Mouse (Mus musculus): ENCODE data around the gene Lrp5. TPM values are rescaled to one million over a fixed set of nuclear protein-coding genes. Genes with fewer than 3 reads are reported as not detected.
"Not testable (repeated sequence)": the region's sequence is repeated elsewhere in the genome, so short reads cannot be mapped to it uniquely, and the experiment has no call there.

Gene Lrp5
- polyA plus RNA-seq, 1 experiment from 2014 or later: 8.4 TPM

DNA sequence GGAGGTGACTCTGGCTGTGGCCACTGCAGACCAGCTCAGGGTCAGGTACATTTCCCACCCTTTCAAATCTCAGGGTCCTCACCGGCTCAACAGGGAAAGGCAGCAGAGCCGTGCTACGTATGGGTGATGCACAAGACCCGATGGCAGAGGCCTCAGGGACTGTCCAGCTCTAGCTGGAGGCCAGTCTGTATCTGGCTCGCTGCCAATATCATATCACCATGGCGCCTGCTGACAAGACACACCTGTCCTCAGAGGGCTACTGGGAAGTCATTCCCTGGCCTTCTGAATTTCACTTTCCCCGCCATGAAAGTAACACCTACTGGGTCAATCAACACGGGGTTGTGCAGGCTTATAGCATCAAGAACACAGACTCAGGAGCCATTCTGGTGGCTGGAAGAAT, 74.6 kb downstream of the Lrp5 start:
- H3K27me3 ChIP-seq: no peaks in the 10 kb centered on the region
- H3K36me3 ChIP-seq: peaks cover 97% of the 10 kb centered on the region
- WGBS: 89% methylated on average over 8 of the region's 8 CpGs
- no peaks in the 10 kb centered on the region for H3K4me1 ChIP-seq (replicated peaks)
- H3K27ac ChIP-seq: no peak overlapping the region
- no peak overlapping the region for H3K4me3 ChIP-seq (replicated peaks)
- H3K9ac ChIP-seq (replicated peaks): no peak overlapping the region
- no peak for ATAC-seq (ENCODE audit: insufficient number of reproducible peaks, insufficient read depth, low FRiP score, low TSS enrichment, low read depth)
- H3K9me3 ChIP-seq: no peaks in the 10 kb centered on the region
- no peak overlapping the region for H3K4me2 ChIP-seq

- Histone ChIP-seq H3K4me2 (no peak overlapping the region), H3K27ac (no peak overlapping the region), H3K9ac (replicated peaks) (no peak overlapping the region), H3K27me3 (no peaks in the 10 kb centered on the region), H3K4me3 (replicated peaks) (no peak overlapping the region), H3K36me3 (peaks cover 98% of the 10 kb centered on the region), H3K9me3 (no peaks in the 10 kb centered on the region), H3K4me1 (replicated peaks) (no peaks in the 10 kb centered on the region)
- WGBS: 98% methylated on average over 2 of the region's 2 CpGs
- no peak for ATAC-seq (ENCODE audit: insufficient number of reproducible peaks, insufficient read depth, low FRiP score, low TSS enrichment, low read depth)
These were observed 75.5 kb downstream of the Lrp5 start for GRCm38 (mm10) chr19:3610886-3611285.

GRCm38 (mm10) chr19:3609826-3610225, 76.5 kb downstream of the Lrp5 start:
- Histone ChIP-seq H3K36me3 (peaks cover 98% of the 10 kb centered on the region), H3K27me3 (no peaks in the 10 kb centered on the region), H3K4me3 (replicated peaks) (no peak overlapping the region), H3K9me3 (no peaks in the 10 kb centered on the region), H3K27ac (no peak overlapping the region), H3K9ac (replicated peaks) (no peak overlapping the region), H3K4me1 (replicated peaks) (no peaks in the 10 kb centered on the region), H3K4me2 (no peak overlapping the region)
- no peak for ATAC-seq (ENCODE audit: insufficient number of reproducible peaks, insufficient read depth, low FRiP score, low TSS enrichment, low read depth)
- WGBS: 96% methylated on average over 10 of the region's 10 CpGs

DNA sequence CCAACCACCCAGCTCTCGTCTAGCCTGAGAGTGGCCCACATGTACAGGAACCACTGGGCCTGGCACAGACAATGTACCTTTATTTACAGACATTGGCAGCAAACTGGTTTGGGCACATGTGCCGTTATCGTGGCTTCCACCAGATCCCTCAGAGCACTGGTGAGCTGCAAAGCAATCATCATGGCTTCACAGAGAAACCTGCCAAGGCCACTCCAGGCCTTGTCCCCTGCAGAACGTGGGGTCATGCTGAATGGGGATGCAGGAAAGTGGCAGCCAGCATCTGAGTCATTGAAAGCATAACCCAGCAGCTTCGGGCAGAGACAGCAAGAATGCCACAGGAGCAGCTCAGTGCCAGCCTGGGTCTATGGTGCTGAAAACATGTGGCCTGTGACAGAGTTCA, 92.0 kb downstream of the Lrp5 start:
- H3K4me1 ChIP-seq (replicated peaks): no peaks in the 10 kb centered on the region
- no peak for ATAC-seq (ENCODE audit: insufficient number of reproducible peaks, insufficient read depth, low FRiP score, low TSS enrichment, low read depth)
- H3K9me3 ChIP-seq: no peaks in the 10 kb centered on the region
- H3K27ac ChIP-seq: no peak overlapping the region
- H3K4me2 ChIP-seq: no peak overlapping the region
- H3K27me3 ChIP-seq: no peaks in the 10 kb centered on the region
- peaks cover 100% of the 10 kb centered on the region for H3K36me3 ChIP-seq
- WGBS: 95% methylated on average over 5 of the region's 5 CpGs
- no peak overlapping the region for H3K4me3 ChIP-seq (replicated peaks)
- H3K9ac ChIP-seq (replicated peaks): no peak overlapping the region

GRCm38 (mm10) chr19:3593379-3594055, 92.8 kb downstream of the Lrp5 start:
- WGBS: 82% methylated on average over 7 of the region's 7 CpGs

GRCm38 (mm10) chr19:3589968-3590367, 96.4 kb downstream of the Lrp5 start:
- no peak overlapping the region for H3K4me3 ChIP-seq (replicated peaks)
- ATAC-seq (ENCODE audit: insufficient number of reproducible peaks, insufficient read depth, low FRiP score, low TSS enrichment, low read depth): no peak
- peaks cover 97% of the 10 kb centered on the region for H3K36me3 ChIP-seq
- no peak overlapping the region for H3K27ac ChIP-seq
- H3K4me2 ChIP-seq: no peak overlapping the region
- H3K9me3 ChIP-seq: no peaks in the 10 kb centered on the region
- no peaks in the 10 kb centered on the region for H3K4me1 ChIP-seq (replicated peaks)
- H3K27me3 ChIP-seq: no peaks in the 10 kb centered on the region
- 95% methylated on average over 4 of the region's 4 CpGs for WGBS
- H3K9ac ChIP-seq (replicated peaks): no peak overlapping the region

More at GRCm38 (mm10) chr19:3593379-3594055, 92.8 kb downstream of the Lrp5 start:
- H3K27ac ChIP-seq: no peak overlapping the region
- no peaks in the 10 kb centered on the region for H3K27me3 ChIP-seq
- no peaks in the 10 kb centered on the region for H3K4me1 ChIP-seq (replicated peaks)
- peaks cover 100% of the 10 kb centered on the region for H3K36me3 ChIP-seq
- no peaks in the 10 kb centered on the region for H3K9me3 ChIP-seq
- no peak overlapping the region for H3K9ac ChIP-seq (replicated peaks)
- no peak for ATAC-seq (ENCODE audit: insufficient number of reproducible peaks, insufficient read depth, low FRiP score, low TSS enrichment, low read depth)
- H3K4me3 ChIP-seq (replicated peaks): no peak overlapping the region
- H3K4me2 ChIP-seq: no peak overlapping the region

- Histone ChIP-seq H3K4me1 (replicated peaks) (no peaks in the 10 kb centered on the region), H3K36me3 (peaks cover 96% of the 10 kb centered on the region), H3K27me3 (no peaks in the 10 kb centered on the region), H3K9me3 (no peaks in the 10 kb centered on the region), H3K4me3 (replicated peaks) (no peak overlapping the region), H3K4me2 (no peak overlapping the region), H3K27ac (no peak overlapping the region), H3K9ac (replicated peaks) (no peak overlapping the region)
- ATAC-seq (ENCODE audit: insufficient number of reproducible peaks, insufficient read depth, low FRiP score, low TSS enrichment, low read depth): no peak
- 90% methylated on average over 5 of the region's 5 CpGs for WGBS
These were observed 96.8 kb downstream of the Lrp5 start for GRCm38 (mm10) chr19:3589547-3589946.

DNA sequence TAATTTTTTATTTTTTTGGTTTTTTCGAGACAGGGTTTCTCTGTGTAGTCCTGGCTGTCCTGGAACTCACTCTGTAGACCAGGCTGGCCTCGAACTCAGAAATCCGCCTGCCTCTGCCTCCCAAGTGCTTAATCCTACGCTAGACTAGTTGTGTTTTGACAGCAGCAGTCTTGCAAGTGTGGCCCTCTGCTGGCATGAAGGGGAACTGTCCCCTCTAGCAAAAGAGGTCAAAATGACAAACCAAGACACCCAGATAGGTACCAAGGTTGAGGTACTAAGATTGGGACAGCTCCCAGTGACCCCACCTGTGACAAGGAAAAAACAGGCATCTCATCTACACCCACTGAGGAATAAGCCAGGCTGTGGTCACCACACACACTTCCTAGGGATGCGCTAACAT, 98.6 kb downstream of the Lrp5 start:
- not testable (repeated sequence) for H3K27me3 ChIP-seq

GRCm38 (mm10) chr19:3586540-3586939, 99.8 kb downstream of the Lrp5 start:
- H3K9me3 ChIP-seq: no peaks in the 10 kb centered on the region
- H3K9ac ChIP-seq (replicated peaks): no peak overlapping the region
- ATAC-seq (ENCODE audit: insufficient number of reproducible peaks, insufficient read depth, low FRiP score, low TSS enrichment, low read depth): no peak
- H3K4me3 ChIP-seq (replicated peaks): no peak overlapping the region
- H3K27me3 ChIP-seq: no peaks in the 10 kb centered on the region
- no peak overlapping the region for H3K4me2 ChIP-seq
- H3K36me3 ChIP-seq: peaks cover 87% of the 10 kb centered on the region
- H3K27ac ChIP-seq: no peak overlapping the region
- H3K4me1 ChIP-seq (replicated peaks): no peaks in the 10 kb centered on the region
- WGBS: 47% methylated on average over 1 of the region's 1 CpGs

More for the DNA sequence above, 98.6 kb downstream of the Lrp5 start:
- H3K9me3 ChIP-seq; ATAC-seq (ENCODE audit: insufficient number of reproducible peaks, insufficient read depth, low FRiP score, low TSS enrichment, low read depth); H3K4me3 ChIP-seq (replicated peaks); H3K4me2 ChIP-seq; H3K4me1 ChIP-seq (replicated peaks); H3K9ac ChIP-seq (replicated peaks); H3K27ac ChIP-seq: not testable (repeated sequence)
- 94% methylated on average over 5 of the region's 5 CpGs for WGBS
- peaks cover 96% of the 10 kb centered on the region for H3K36me3 ChIP-seq

- no peak overlapping the region for H3K27ac ChIP-seq
- no peaks in the 10 kb centered on the region for H3K4me1 ChIP-seq (replicated peaks)
- H3K9me3 ChIP-seq: no peaks in the 10 kb centered on the region
- no peak overlapping the region for H3K4me2 ChIP-seq
- ATAC-seq (ENCODE audit: insufficient number of reproducible peaks, insufficient read depth, low FRiP score, low TSS enrichment, low read depth): no peak
- H3K27me3 ChIP-seq: no peaks in the 10 kb centered on the region
- H3K9ac ChIP-seq (replicated peaks): no peak overlapping the region
- H3K4me3 ChIP-seq (replicated peaks): no peak overlapping the region
- WGBS: 88% methylated on average over 9 of the region's 9 CpGs
- peaks cover 82% of the 10 kb centered on the region for H3K36me3 ChIP-seq
These were observed 100.3 kb downstream of the Lrp5 start for GRCm38 (mm10) chr19:3586026-3586425.

DNA sequence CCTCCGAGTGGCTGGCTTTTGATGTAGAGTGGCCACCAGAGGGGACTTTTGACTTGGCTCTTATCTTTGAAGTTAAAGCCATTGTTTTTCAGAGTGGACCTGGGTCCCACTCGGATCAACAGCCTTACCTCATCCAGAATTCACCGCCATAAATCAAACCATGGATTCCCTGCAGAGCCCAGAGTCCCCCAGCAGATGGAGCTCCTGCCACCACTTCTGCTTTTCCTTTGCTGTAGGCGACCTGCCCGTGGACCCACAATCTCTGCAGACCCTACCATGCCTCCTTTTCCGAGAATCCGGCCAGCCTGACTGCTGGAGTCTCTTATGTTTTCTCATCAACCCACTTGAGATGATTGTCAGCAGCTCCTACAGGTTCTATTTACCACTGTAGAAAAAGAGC, 105.0 kb downstream of the Lrp5 start:
- no peak for ATAC-seq (ENCODE audit: insufficient number of reproducible peaks, insufficient read depth, low FRiP score, low TSS enrichment, low read depth)

GRCm38 (mm10) chr19:3577911-3578290, 108.5 kb downstream of the Lrp5 start:
- Histone ChIP-seq H3K4me2 (no peak overlapping the region), H3K4me1 (replicated peaks) (peaks cover 22% of the 10 kb centered on the region), H3K36me3 (peaks cover 5% of the 10 kb centered on the region), H3K4me3 (replicated peaks) (no peak overlapping the region), H3K27ac (no peak overlapping the region), H3K27me3 (no peaks in the 10 kb centered on the region), H3K9me3 (no peaks in the 10 kb centered on the region), H3K9ac (replicated peaks) (no peak overlapping the region)
- no peak for ATAC-seq (ENCODE audit: insufficient number of reproducible peaks, insufficient read depth, low FRiP score, low TSS enrichment, low read depth)

More for the DNA sequence above, 105.0 kb downstream of the Lrp5 start:
- H3K9me3 ChIP-seq: no peaks in the 10 kb centered on the region
- no peak overlapping the region for H3K27ac ChIP-seq
- no peak overlapping the region for H3K9ac ChIP-seq (replicated peaks)
- no peaks in the 10 kb centered on the region for H3K27me3 ChIP-seq
- WGBS: 32% methylated on average over 7 of the region's 7 CpGs
- no peak overlapping the region for H3K4me3 ChIP-seq (replicated peaks)
- peaks cover 38% of the 10 kb centered on the region for H3K36me3 ChIP-seq
- H3K4me1 ChIP-seq (replicated peaks): peaks cover 7% of the 10 kb centered on the region; the same call in 1 of the 2 replicates
- no peak overlapping the region for H3K4me2 ChIP-seq

Measured in limb, embryonic 12.5 days (tissue).